Mouse (Mus musculus) retina, postnatal 1 day (tissue): ENCODE measurements at regions not wholly inside any gene's neighbourhood (a gene's known extent, or its start where the extent isn't known, plus 50 kb on each side); places are given as distances from the start of the nearest gene placed in this dataset.

Experiments used
- DNase-seq: peaks from one replicate; pipeline ENCODE4 v3.0.0-alpha.2; 2012

DNA sequence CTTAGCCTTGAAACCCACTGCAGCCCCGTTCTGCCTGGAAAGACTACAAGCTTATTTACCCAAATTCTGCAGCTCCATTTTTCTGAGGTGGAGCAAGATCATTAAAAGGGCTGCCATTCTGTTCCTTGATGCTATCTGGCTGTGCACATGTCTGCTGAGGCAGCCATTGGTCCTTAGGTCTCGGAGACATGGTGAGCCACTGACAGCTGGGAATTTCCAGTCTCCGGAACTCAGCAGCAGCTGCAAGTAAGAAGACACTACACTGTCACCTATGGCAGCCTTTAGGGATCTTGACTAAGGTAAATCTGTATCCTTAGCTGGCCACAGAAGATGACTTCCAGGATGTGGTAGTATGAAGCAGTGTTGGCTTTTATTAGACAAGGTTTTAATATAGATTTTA lies 467.9 kb downstream of the Cd83 start:
- no peak for DNase-seq

DNA sequence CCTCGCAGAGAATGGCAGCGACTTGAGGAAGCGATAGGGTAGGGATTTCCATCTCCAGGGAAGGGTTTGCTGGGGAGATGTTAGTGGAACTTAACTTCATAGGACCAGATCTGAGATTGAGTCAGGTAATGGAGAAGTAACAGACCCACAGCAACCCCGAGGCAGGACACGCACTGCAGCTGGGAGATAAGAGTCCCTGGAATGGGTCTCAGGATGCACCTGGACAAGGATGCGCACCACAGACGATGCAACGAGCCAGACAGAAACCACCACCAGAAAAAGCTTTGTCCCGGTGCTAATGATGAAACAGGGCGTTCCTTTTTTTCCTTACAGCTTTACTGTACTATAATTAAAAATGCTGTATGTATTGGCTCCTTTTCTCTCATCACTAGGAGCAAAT lies 470.9 kb upstream of the Jarid2 start:
- DNase-seq: no peak

DNA sequence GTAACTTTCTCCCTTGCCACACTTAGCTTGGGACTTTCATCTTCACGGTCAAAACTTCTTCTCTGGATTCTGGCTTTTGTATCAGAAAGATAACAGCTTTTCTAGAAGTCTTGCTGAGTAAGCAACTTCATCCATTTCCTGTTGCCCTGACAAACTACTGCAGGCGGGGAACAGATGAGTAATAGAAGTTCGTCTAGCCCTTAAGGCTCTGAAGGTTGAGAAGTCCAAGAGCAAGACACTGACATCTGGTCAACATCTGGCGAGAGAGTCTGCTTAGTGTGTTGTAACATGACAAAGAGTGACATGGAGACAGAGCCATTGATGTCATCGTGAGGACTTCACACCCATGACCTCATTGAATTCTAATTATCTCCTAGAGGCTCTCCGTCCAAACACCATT lies 469.2 kb upstream of the Jarid2 start:
- no peak for DNase-seq

DNA sequence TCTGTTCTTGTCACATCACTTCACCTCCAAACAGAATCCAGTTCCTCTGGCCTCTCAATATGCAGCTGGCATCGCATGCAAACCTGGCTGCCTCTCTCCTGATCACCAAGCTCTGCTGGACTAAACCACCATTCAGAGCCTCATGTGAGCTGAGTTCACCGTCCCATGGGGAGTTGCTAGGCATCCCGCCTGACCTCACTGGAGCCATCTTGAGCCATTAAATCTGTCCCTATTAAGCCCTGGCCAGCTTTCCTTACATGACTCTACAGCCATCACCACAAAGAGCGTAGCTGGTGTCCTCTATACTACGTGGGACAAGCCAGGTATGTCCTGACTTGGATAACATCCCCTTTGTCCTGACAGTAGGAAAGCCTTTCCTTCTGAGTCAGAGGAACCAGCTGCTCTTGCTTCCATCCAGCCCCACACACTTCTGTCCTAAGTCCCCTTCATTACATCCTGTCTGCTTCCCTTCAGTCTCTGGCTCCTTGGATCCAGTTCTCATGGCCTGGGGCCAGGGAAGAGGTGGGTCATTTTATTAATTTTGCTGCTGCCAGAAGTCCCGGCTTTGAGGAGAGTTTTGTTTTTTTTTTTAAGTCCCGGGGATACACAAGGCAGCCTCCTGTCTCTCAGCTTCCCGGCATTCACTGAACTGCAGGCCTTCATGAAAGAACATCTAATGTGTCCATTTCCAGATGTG lies 468.5 kb upstream of the Jarid2 start:
- no peak for DNase-seq

DNA sequence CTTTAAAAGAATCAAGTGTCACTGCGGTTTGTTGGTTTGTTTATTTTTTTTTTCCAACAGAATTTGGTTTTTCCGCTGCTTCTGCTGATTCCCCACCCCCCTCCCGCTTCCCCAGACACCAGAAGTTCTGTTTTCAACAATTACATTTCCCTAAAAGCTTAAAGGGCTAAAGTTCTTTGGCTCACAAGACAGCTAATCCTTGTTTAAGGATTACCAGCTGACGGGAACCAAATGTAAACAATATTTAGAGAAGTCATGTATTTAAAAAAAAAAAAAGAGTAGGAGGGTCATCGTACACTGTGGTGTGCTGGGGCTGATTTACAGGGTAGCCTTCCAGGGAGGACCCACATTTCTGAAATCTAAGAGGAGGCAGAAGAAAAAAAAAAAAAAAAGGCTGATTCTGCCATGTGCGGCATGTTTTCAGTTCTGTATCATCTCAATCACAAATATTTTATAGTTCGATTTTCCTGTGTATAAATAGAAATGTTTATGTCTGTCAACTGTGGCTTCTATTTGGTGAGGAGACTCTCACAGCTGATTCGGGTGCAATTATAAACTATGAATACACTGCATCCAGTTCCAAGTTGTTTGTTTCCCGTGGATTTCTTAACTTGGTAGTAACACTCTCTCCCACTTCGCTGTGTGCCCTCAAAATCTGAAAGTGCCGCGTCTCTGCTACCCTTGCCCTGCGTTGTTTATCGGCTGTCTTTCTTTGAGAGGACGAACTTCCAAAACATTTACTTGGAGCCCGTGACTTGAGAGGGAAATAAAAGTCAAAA lies 456.3 kb upstream of the Jarid2 start:
- DNase-seq: no peak

DNA sequence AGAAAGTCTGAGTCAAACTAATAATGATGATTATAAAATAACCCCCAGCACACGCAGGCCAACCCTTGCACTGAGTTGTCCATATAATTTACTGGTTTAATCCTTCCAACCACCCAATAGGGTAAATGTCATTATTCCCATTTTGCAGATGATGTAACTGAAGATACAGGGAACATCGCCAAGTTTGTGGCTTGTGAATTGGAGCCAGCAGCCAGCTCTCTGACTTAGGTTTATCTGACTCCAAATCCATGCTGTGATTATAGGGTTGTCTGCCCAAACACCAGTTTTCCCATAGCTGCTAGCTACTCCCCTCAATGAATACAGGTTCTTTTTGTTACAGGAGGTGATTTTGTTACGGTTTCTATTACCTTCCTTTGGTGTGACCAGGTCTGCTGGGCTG lies 451.3 kb upstream of the Jarid2 start:
- DNase-seq: no peak

DNA sequence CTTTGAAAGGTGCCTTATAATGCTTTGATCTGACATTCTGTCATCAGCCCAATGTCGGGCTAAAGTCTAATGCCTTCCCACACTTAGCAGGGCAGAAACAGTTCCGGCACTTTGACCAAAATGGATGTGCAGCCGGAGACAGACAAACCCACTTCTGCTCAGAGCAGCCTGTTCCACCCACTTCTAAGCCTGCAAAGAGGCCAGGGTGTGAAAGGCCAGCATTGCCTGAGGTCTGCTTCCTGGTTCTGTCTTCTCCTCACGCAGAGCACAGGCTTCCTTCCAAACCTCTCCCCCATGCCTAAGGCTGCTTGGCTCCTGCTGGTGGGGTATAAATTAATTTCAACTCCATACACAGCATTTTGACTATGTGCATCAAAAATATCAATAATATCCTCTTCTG lies 450.2 kb upstream of the Jarid2 start:
- DNase-seq: no peak

DNA sequence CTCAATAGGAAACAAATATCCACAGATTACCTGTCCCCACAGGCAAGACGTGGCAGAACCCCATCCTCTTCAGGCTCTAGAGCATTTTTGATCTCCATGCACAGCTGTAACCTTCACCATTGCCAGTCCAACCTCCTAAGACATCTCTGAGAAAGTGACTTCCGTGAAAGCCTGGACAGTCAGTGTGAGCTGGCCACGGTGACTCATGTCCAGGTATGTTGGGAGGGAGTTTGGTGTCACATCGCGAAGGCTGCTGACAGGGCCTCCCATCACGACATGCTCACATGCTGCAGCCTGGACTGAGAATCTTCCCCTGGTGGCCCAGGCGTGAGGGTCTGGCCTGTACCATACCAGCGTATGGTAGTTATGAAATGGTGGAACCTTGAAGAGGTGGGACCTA lies 449.0 kb upstream of the Jarid2 start:
- DNase-seq: no peak

DNA sequence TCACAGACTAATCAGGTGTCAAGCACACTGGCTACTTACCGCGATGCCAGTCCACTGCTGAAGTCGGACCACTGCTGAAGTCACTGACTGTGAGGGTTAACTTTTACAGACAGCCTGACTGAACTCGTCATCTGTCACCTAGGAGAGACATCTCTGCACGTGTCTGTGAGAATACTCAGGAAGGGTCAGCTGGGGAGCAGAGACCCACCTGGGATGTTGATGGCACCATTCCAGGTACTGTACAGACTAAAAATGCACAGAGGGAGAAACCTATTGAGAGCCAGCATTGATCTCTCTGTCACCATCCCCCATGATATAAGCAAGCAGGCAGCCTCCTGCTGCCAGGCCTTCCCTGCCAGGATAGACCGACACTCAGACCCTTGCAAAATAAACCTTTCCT lies 447.5 kb upstream of the Jarid2 start:
- no peak for DNase-seq

DNA sequence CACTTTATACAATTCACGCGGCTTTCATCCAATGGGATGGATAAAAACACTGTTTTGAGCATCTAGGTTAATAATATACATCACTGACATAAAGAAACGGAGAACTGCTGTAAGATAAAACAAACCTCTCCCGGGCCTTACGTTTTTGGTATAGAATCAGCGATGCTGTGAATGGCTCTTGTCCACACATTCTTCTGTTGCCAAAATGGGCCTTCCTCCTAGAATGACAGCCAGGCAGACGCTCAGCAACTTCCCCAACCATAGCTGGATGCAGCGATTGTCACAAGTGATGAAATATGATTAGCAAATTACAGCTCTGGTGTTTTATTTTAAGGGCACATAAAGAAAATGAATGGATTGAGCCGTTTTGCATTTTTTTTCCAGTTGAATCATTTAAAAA lies 447.0 kb upstream of the Jarid2 start:
- no peak for DNase-seq

DNA sequence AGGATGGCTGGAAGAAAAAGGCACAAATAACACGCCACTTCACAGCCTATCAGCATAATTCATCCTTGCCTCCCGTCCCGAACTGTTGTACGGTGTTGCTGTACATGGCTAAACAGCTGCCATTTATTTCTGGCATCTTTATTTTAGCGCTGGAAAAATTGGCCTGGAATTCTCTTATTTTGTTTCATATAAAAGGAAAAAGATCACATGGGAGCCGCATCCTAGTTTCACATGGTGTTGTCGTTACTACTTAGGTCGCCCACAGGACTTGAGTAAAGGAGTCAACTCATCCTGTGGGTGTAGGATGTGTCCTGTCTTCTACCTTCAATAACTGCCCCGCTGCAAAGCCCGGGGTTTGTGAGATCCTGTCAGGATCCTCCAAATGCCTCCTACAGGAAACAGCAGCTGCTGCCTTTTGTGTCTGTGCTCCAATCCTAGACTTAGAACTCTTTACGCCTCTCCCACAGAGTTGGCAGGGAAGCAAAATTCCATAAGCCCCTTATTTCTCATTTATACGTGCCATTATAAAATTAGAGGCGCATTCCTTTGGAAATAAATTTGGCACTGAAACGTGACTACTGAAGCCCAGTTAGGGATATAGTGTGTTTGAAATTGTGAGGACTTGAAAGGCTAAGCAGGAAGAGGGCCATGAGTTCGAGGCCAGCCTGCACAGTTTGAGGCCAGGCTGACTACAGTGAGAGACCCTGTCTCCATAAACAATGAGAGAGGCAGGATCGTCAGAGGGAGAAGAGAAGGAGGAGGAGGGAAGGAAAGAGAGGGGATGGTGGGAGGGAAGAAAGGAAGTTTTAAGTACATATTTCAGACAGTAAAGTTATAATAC lies 446.3 kb upstream of the Jarid2 start:
- DNase-seq: no peak

DNA sequence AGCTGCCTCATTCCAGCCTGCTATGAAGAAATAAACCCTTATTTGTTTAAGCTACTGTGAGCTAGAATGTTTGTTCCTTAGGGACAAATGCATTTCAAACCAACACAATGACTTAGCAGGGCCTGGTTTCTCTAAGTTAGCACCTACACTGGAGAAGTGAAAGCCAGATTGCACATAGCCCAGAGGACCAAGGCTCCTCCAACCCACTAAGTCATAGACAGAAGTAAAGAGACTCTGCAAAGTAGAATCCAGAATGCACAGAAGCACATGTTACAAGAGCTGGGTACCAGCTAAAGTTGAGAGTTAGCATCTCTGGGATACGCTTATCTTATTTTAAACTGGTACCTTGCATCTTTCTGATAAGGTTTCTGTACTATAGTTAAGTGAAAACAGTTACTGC lies 443.4 kb upstream of the Jarid2 start:
- DNase-seq: no peak

DNA sequence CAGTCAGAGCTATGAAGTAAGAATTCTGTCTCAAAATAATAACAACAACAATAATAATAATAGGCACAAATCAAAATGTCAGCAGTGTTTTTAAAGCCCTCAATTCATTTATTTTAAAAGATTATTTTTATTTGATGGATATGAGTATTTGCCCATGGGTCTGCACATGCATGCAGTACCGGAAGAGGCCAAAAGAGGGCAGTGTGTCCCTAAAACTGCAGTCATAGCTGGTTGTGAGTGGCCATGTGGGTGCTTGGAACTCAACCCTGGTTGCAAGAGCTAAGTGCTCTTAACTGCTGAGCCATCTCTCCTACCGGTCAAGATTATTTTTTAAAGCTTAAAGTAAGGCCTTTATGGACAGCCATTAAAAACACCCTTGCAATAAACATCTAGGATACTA lies 439.1 kb upstream of the Jarid2 start:
- no peak for DNase-seq

DNA sequence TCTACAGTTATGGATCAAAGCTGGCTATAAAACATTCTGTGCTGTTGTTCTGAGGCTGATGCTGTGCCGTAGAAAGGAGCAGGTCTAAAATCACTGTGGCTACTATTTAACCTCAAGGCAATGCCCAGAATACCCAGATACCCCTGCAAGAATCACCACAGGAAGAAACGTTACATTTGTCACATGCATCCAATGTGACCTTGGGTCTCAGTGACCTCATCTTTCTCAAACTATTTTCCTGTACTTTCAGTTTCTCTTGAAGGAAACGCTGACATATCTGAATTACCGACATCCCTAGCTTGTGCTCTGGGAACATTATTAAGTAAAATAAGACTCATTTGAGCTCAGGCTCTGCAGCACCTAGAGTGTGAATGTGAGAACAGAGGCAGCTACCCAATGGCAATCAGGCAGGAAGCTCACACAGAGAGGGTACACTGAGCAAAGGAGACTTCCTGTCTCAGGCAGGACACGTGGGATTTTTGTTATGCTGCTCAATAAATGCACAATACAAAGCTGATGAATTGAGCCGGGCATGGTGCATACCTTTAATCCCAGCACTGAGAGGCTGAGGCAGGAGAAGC lies 436.7 kb upstream of the Jarid2 start:
- no peak for DNase-seq

DNA sequence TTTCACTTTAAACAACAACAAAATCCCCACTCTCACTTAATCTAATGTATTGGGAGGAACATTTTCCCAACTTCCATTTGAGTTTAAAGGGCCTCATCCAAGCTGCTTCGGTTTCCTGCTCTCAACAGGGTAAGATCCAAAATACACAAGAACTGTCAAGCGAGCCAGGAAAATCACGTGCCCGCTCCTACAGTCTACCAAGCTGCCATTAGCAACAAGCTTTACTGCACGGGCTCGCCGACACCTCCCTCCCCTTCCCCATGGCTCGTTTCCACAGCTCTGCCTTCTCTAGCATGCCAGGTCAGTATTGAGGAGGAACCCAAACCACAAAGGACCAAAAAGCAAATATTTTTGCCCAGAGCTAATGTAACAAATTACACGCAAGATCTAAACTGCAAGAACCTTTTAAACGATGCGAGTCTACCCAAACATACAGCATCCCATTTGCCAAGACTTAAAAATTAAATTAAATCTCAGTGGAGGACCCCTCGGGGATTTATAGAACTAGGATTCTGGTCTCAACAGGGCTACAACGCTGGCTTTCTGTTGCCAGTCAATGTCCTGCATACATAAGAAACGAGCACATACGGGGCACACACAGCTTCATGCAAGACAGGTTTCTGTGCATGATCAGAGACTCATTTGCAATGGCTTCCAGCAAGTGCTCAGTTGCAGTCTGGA lies 435.4 kb upstream of the Jarid2 start:
- no peak for DNase-seq

DNA sequence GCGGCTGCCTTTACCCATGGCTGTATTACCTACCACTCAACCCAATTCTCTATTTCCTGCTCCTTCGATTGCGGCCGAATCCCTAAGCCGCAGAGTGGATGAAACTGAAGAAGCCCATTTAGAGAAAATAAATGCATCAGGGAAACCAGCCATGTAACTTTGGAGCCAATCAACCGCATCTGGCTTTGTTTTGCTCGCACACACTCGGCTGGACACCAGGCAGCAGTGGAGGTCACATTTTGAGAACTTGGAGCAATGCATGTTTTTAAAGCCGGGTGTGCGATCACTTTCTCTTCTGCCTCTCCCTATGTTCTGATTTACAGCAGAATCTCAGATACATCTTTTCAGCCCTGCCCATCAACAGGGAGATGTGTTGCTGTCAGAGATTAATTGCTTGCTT lies 433.7 kb upstream of the Jarid2 start:
- DNase-seq: peak; percentile 11

DNA sequence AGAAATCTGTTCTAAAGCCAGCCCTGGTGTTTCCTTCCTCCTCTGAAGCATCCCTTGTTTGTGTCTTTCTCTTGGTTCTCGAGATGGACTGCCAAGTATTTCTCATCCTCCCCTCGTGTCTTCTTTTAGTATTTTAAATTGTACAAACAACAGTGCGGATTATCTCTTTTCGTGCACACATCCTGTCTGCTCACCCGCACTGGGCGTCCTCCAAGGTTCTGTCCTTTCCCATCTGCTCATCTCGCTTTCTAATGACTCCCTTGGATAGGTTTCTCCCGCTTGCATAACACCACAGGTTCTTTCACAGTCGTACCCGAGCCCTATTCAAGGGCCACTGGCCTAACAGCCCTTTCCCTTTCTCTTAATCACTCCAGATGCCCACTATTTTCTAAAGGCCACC lies 428.7 kb upstream of the Jarid2 start:
- no peak for DNase-seq

DNA sequence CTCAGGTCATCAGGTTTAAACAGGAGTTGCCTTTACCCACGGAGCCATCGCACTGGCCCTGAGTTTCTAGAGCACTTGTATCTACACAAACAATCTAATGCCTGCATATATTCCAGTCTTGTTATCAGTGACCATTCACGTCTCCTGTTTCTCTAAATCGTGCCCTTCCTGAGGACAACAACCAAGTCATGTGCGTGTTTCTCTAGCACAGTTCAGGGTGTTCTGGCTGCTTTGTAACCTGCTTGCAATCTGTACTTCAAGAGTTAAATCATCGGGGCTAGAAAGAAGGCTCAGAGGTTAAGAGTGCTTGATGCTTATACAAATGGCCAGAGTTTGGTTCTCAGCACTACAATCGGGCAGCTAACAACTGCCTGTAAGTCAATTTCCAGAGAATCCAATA lies 428.1 kb upstream of the Jarid2 start:
- DNase-seq: no peak

DNA sequence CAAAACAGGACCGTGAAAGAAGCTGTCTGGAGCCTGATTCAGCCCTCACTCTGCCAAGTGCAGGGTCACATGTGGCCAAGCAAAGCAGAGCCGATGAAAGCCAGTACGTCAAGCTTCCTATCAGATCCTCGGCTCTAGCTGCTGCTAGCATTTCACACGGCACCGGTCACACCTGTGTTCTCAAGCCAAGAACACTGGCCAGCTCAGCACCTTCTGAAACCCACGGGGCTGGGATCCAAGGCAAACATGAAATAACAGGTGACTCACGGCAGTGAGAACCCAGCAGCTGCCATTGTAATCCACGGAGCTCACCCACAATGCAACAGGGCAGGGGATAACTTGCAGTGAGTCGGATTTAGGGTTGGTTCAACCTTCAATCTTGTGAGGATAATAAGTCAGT lies 427.3 kb upstream of the Jarid2 start:
- DNase-seq: peak; percentile 57

DNA sequence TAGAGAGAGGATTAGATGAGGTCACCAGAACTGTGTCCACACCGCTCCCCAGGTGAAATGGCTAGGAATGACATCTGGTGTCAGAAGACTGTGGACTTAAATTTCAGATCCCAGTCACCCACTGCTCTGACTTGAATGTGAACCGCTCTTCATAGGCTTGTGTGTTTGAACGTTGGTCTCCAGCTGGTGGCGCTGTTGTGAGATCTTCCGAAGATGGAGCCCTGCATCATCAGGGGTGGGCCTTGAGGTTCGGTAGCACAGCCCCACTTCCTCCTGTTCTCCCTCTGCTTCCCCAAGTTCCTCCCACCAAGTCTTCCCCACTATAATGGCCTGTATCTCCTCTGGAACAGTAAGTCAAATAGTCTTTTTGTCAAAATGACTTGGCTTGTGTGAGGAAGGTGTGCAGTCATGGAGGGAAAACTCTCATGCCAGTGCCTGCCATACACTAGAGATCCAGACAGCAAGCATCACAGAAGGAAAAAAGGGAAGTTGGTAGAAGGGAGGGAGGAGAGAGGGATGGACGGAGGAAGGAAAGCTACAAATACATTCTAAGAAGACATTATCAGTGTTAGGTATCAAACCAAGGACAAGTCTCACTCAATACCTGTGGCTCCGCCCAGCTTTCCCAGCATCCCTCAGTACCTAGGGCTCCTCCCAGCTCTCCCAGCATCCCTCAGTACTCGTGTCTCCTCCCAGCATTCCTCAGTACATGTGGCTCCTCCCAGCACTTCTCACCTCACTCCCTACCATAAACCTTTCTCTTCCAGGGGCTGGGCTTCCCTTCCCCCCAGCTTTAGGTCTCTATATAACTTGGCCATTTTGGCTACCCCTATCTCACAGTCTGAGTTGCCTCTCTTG lies 423.9 kb upstream of the Jarid2 start:
- DNase-seq: no peak

DNA sequence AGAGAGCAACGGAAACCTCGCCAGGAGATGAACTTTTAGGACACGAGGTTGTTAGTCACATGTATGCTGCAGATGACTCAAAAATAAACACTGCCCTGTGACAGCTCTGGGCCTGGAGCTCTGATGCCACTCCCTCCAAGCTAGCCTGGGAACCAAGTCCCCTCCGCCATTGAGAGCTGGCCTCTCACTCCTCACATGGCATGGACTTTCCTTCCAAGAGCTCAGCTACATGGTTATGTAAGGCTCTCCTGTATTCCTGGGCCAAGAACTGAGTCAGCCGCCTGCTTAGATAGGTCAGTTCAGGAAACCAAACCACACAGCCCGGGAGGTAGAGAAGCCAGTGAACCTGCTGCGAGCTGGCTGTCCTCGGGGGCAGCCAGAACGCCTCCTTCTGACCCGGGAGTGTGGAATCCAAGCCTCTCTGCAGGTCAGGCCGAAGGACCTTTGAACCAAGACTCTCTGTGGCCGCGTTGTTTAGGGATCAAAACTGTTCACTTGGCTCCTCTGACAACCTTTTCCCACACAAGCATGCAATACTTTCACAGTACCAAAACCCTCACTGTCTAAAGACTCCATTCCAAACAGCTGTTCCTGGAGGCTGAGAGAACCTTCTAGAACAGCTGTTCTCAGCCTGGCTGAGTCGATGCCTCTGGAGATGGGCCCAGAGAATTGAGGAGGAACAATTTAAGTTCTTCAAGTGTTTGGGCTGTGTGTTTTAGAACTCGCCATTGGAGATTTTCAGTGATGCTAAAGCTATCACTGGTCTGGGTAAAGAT lies 422.8 kb upstream of the Jarid2 start:
- no peak for DNase-seq
